Mouse (Mus musculus) bone marrow, adult 2 months (tissue): ENCODE results near the gene Sarm1.

ENCODE experiments used
- CTCF ChIP-seq: fragments of 200-500 bp; IDR thresholded peaks from 2 replicates; pipeline ENCODE4 v1.5.1; 2011; ENCODE audit warnings: low read length, control low read depth; ENCODE audit not compliant: control insufficient read depth, insufficient read depth
- POLR2A ChIP-seq: fragments of 200-500 bp; IDR thresholded peaks from 2 replicates; pipeline ENCODE4 v1.6.1; 2011; ENCODE audit warnings: low read depth, mild to moderate bottlenecking, control low read depth, low read length, borderline replicate concordance; ENCODE audit not compliant: control insufficient read depth

GRCm38 (mm10) chr11:78540358-78540757, 42.8 kb upstream of the Sarm1 start:
- TF ChIP-seq POLR2A, result no peak
- no peak for TF ChIP-seq CTCF
